Mouse (Mus musculus) layer of hippocampus, postnatal 14 days (tissue): ENCODE results near the gene Nos1ap. TPM values are rescaled to one million over a fixed set of nuclear protein-coding genes. Genes with fewer than 3 reads are reported as not detected.

Source experiments
- DNase-seq, 2 experiments: peaks; one replicate each; pipeline ENCODE4 v3.0.0; 2021 to 2022; ENCODE audit warnings: low spot score in 2 of 2, mixed read lengths in 1 of 2
- total RNA-seq, 2 experiments: library from RNA; stranded (reverse); gene quantifications; 2 replicates each; pipeline ENCODE4 v1.2.3; 2021

The Nos1ap gene
- total RNA-seq, 2 experiments from 2014 or later, result 127 to 160 TPM

DNA sequence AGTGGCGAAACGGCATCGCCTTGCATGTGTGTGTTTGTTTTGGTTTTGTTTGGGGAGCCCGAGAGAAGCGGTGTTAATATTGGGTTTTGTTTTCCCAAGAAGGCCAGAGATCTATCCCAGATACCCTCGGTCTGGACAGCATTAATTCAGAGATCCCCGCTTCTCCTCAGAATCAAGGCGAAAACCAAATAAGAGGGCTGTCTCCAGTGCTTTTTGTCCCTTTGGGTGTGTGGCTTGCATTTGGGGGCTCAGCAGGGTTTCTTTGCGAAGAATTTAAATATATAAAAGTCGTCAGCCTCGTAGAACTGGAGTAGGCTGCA is 340 bp upstream of the Nos1ap start:
- no peak for DNase-seq

DNA sequence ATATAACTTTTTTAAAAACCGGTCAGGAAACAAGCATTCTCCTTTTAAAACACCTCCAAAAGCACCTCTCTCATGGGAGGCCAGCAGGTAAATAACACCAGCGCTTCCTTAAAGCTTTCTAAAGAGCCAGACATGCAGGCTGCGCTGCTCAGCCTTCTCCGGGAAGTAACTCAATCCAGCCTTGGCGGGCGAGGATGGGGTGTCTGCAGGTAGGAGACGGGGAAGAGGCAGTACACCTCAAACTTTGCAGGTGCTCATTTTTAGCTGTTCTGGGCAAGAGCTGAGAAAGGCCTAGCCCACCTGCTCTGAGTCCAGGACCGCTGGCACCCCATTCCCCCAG is 812 bp downstream of the Nos1ap start:
- no peak for DNase-seq

DNA sequence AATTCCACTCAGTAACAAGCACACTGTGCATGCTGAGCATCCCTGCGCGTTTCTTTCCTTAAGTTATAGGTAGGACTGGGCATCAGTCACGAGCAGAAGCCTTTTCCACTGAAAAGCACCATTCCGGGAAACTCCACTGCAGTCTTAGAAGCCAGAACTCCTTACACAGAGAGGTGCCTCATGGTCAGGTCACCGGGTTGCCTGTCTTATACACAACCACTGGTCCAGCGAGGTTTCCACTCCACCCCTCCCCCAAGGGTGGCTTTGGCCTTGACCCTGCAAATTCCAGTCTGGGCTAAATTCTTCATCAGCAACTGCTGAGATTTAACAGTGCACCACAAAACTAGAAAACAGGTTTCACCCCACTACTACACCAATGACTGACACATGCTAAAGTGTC is 1.3 kb downstream of the Nos1ap start:
- DNase-seq, result no peak

DNA sequence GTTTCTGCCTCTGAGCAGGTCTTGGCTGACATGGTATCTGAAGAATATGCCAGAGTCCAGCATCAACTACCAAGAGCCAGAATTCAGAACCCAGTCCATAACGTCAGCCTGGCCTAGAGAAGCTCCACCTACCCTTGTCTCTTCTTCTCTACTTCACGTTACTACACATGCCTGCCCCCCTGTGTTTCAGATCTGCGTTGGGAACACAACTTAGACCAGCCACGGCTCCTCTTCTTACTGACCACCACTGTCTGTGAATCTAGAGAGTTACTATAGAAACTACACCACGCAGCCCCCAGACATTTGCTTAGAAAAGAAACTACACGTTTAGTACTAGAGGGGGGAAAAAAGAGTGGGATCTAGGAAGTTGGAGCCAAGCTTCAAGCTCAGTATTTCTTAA is 2.9 kb downstream of the Nos1ap start:
- no peak for DNase-seq

DNA sequence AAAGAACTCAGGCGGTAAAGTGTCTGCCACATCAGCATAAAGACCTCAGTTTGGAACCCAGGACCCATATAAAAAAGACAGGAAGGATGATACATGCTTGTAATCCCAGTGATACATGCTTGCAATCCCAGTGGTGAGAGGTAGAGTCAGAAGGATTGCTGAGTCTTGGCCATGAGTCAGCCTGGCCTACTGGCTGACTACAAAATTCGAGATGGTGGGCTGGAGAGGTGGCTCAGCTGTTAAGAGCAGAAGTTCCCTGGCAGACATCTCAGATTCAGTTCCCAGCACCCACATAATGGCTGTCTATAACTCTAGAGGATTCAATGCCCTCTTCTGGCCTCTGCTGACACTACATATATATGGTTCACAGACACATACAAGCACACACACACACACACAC is 5.7 kb downstream of the Nos1ap start:
- DNase-seq, result no peak

DNA sequence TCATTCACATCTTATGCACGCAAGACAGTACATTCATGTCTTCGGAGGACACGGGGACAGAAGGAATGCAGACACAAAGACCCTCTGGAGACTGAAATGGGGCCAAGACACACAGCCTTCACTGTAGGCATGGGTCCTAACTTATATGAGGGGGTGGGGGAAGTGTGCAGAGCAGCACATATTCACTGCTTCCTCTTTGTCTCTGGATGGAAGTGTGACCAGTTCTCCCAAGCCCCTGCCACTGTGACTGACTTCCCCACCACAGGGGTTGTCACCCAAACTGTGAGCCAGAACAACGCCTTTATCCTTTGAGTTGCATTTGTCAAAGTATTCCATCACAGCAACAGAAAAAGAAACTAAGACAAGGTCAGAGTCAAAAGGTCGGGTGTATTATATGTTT is 7.3 kb downstream of the Nos1ap start:
- no peak for DNase-seq

DNA sequence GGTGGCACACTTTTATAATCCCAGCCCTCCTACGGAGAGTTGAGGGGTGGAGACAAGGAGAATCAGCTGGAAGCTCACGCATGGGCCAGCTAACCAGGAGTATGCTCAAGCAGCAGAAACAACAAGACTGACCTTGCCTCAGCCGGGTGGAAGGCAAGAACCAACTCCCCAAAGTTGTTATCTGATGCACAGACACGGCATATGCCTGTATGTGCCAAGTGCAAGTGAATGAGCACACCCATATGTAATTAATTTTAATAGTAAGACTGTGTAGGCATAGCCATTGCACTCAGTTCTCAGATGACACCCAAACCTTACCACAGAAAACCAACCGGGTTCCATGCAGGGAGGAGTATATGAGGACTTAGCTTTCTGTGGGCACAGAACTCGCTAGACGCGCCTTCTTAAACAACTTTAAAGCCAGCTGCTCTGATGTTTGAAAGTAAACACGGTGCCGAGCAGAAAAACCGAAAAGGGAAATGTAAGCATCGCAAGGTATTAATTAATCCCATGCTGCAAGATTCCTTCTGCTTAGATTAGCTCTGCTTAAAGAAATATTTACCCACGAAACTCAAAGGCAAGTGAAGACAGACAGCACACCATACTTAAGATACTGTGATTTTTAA is 9.1 kb downstream of the Nos1ap start:
- no peak for DNase-seq

DNA sequence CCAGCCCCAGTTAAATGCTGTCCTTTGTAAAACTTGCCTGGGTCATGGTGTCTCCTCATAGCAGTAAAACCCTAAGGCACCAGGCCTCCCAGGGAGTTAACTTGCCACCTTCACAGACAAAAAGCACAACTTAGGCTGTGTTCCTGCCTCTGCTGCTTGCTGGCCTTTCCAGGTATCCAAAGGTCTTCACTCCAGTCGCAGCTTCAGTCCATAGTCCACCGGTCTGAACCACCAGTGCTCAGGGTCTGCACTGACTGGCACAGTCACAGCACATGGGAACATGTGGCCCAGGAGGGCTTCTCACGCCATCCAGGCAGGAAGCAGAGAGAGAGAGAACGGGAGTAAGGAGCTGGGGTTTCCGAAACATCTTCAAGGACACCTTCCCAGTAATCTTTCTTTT is 10.2 kb downstream of the Nos1ap start:
- DNase-seq, result no peak

DNA sequence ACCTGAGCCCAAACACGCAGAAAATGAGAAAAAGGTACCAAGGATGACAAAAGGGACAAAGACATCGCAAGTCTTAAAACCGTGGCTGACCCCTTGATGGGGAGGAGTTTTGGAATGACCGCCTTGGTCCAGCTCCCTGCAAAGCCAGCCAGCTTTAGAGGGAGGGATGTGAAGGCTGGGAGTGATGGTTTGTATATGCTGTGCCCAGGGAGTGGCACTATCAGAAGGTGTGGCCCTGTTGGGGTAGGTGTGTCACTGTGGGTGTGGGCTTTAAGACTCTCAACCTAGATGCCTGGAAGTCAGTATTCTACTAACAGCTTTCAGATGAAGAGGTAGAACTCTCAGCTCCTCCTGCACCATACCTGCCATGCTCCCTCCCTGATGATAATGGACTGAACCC is 10.6 kb downstream of the Nos1ap start:
- DNase-seq, result no peak

DNA sequence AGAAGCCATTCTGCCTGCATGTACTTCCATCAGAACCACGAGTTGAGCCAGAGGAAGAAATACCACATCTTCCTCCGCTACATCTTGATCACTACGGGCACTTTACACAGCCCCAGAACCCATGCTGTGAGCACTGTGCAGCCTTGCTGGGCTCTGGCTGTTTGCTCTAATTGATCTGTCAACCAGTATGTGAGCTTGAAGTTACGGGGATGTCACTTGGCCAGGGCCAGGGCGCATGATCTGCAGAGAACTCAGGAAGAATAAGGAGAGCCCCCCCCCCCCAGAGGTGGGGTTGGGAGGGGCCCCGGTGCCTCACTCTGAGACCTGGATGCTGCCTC is 13.0 kb downstream of the Nos1ap start:
- no peak for DNase-seq

DNA sequence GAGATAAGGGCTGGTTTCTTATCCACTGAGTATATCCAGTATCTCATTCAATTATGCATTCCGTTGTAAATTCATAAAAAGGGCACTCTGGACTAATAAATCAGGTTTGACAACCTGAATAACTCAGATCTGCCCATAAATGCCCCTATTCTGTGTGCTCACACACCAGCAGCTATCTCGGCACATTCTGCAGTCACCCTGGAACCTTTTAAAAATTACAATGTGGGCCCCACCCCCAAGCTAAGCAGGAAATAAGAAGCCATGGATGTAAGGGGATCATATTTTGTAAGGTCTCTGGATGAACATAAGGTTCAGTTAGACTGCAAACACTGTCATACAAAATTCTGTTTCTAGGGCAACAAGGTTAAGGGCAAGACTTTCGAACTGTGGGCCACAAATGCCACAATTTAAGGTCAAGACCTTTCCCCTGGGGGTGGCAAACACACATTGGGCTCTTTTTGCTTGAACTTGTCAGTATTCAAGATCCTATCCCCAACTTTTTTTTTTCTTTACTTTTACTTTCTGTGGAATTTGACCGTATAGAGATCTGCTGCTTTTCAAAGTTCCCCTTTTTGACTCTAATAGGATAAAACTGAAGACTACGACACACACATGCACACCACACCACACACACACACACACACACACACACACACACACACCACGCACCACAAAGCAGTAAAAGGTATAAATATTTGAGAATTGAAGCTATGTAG is 13.5 kb downstream of the Nos1ap start:
- DNase-seq, result no peak

DNA sequence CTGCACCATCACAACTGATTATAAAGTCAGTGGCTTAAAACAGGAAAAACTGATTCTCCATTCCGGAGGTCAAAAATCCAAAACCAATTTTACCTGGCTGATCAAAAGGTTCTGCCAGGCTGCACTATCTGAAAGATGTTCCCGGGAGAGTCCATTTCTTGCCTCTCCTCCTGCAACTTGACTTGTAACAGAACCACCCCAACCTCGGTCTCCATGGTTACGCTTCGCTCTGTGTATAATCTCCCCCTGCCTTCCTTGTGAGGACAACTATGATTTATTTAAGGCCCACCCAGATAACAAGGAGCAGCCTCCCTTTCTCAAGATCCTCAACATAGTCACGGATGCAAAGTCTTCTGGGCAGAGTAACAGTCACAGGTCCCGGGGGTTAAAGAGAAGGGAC is 16.5 kb downstream of the Nos1ap start:
- DNase-seq, result no peak

DNA sequence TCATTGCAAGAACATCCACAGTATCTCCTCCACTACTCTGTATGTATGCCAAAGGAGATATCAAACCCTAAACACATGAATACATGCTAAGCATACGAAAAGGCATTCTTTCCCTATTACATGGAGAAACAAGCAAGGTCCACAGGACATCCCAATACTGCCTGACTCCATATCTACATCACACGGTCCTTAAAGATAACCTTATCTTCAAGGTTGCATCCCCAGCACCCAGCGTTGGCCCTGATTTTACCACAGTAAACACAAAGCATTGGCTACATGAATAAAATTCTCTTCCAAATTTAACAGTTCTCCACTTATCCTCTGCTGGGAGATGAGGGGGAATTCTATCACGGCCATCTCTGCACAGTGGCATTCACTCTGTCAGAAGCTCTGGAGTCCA is 22.7 kb downstream of the Nos1ap start:
- no peak for DNase-seq

DNA sequence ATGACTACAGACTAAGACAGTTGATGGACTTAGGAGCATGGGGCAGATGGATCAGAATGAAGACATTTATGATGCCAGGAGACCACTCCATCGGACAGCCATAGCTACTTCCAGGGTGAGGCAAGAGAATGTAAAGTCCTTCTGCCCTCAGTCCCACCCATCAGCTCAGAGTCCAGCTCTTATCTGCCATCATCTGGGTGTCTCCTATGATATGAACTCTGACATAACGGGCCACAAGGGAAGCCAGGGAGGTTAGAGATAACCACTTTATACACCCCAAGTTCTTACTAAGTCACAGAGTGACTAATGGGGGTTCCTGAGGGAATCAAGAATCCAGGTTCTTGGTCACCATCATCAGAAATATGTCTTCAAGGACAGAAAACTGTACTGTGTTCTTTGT is 23.1 kb downstream of the Nos1ap start:
- DNase-seq, result no peak

DNA sequence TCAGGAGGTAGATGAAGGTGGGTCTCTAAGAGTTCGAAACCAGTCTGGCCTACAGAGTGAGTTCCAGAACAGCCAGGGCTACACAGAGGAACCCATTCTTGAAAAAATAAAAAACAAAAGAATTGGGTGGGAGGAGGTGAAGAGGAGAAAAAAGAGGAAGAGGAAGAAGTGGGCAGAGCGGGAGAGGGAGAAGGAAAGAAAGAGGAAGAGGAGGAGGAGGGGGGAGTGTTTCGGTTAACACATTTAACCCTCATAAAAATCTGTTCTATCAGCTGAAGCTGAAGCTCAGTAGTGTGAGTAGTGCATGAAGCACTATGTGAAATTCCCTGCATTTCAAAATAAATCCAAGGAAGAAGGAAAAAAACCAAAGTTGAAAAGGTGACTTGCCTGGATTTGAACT is 24.7 kb downstream of the Nos1ap start:
- DNase-seq, result no peak

DNA sequence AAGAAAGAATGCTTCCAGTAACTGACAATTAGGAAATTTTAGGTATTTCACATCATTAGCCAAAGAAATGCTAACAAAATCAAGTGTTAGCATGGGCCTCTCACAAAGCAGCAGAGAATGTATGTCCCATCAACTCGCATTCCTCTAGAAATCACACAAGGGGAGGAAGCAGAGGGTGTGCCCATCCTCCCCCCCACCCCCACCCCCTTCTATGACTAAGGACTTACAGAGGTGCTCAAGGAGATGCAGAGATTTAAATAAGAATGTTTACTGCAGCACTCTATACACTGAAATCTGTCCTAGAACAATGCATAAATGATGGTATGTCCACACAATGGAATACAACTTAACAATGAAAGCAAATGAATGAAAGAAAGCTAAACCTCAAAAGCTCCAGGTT is 27.2 kb downstream of the Nos1ap start:
- no peak for DNase-seq

DNA sequence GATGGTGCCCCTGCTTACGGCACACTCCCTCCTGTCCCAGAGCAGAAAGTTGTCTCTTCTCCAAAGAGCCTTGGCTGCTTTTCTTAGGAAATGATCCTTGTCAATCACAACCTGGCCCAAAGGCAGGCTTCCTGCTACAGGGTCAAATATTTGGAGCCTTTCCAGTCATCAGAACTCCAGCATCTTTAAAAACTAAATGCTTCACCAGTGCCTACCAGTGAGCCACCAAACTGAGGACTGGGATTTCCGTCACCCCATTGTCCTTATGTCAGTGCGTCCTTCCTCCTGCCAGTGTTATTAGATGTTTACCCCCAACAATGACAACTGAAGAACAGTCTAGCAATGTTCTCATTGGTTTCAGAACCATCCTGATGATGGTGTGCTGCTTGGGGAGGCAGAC is 28.9 kb downstream of the Nos1ap start:
- no peak for DNase-seq

DNA sequence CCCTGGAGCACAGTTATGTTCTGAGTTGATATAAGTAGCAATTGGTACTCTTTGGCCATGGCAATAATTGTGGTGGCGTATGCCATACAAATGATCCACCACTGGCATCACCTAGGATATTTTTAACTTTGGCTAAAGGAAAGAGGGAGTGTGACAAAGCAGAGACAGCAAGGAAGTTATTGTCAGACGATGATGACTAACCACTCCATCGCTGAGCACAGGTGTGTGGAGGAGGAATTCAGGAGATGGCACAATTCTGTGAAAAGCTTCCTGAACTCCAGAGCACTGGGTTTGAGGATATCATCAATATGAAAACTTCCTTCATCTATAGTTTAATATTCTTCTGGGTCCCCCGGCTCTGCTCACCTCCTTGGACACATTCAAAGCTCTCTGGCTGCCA is 31.7 kb downstream of the Nos1ap start:
- DNase-seq, result no peak

DNA sequence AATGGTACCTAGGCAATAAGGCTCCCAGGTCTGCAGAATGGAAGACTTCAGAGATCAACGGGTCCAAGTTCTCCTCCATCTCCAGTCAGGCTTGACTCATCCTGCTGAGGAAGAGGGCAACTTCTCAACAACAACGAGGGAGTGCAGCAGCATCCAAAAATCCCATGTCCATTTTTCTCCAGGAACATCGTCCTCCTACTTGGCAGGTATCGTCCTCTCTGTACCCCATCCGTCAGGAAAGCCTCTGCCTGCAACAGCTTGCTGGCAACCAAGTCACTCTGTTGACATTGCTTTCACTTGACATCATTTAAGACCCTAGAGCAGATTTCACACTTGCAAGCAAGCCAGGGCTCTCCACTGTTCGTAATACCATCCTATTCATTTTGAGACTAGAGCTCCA is 33.0 kb downstream of the Nos1ap start:
- DNase-seq, result no peak

DNA sequence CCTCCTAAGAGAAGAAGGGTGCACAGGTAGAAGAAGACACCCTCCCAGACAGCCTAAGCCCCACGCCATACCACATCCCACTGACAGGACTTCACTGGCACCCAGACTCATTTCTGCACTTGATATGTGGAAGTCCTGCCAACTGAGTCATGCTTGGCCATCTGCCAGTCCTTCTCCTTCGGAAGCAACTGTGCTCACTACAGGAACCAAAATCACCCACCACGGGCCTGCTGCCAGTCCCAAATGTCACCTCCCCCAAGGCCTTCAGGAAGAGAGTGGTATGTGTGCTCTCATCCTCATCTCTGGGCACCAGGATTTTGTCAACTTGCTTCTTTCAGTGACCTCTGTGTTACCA is 34.7 kb downstream of the Nos1ap start:
- DNase-seq, result peak; percentile 83 to 91

DNA sequence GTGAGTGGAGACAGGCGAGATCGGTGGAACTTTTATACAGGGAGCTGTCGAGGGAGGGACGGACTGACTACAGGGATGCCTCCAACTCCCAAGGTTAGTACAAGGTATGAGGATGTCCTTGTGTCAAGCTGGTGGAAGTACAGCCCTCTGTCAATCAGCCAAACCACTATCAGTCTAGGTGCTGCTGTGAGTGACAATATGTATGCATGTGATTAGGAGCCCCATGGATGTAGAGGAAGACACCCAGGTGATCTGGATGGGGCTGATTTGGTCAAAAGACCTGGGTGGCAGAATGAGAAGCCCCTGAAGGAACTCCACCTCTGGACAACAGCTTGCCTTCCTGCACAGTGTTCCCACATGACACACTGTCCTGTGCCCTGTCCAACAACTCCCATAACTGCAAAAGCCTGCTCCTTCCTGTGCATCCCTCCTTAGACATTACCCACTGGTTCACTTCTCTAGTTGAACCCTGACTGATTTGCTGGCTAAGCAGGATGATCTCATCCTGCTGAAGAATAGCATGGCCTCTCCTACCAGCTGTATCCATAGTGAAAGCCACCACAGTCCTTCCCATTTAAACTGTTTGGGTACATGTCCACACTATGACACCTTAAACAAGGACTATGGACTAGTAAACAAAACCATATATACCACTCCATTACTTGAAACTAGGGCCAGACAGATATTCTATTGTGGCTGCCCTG is 35.3 kb downstream of the Nos1ap start:
- no peak for DNase-seq

DNA sequence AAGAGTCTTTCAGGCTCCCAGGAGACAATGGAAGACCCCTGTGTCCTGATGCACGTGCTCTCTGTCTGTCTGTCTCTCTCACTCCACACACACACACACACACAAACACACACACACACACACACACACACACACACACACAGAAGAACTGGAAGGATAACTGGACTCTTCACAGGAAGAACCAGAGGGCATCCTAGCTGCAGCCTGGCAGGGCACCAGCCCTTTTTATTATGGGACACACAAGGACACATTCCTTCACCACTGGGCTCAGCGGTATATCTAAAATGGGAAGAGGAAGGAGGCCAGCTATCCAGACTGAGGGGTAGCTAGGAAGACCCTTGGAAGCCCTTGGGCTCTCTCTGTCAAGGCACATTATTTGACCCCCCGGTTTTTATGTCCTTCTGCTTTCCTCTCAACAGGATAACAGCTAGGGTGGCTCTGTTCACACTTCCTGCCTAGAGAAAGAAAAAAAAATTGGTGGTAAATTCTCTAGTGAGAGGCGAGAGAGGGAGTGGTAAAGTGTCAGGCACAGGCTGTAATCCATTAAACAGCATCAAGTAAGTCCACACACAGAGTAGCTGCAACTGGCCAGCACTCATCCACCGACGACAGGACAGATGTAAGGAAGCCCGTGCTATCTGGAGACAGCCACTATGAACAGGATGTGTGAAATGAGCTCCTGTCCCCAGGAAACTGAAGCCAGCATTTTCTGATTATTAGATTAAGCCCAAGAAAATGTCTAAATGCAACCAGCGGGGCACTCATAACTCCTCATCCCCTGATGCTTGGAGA is 38.8 kb downstream of the Nos1ap start:
- DNase-seq, result no peak
